Mouse (Mus musculus) CH12.LX (cell line): ENCODE measurements at regions not wholly inside any gene's neighbourhood (a gene's known extent, or its start where the extent isn't known, plus 50 kb on each side); places are given as distances from the start of the nearest gene placed in this dataset.

Experiments used
- DNase-seq: peaks from one replicate; pipeline ENCODE4 v3.0.0-alpha.2; 2013; ENCODE audit errors: extremely low read depth
- H3K27ac ChIP-seq: 2 replicates; pipeline ENCODE4 v1.5.1; 2012; ENCODE audit warnings: low read depth, mild to moderate bottlenecking, control low read depth, moderate library complexity; ENCODE audit not compliant: insufficient read depth
- H3K27me3 ChIP-seq: replicated peaks from 2 replicates; pipeline ENCODE3; 2012; ENCODE audit warnings: inconsistent platforms
- H3K36me3 ChIP-seq, 2 experiments: replicated peaks in 1 of 2; 2 replicates each; pipeline versions ENCODE3 to v1.6.1; 2012; ENCODE audit warnings: inconsistent platforms in 1 of 2, low read length in 1 of 2, mild to moderate bottlenecking in 1 of 2, mixed read lengths in 1 of 2, moderate library complexity in 1 of 2; ENCODE audit not compliant: control insufficient read depth in 1 of 2, insufficient read depth in 1 of 2
- H3K4me1 ChIP-seq, 2 experiments: 2 replicates each; pipeline ENCODE4 v1.6.1; 2012; ENCODE audit warnings: inconsistent platforms in 1 of 2, moderate library complexity in 1 of 2; ENCODE audit not compliant: insufficient read depth in 2 of 2, control insufficient read depth in 1 of 2
- H3K4me2 ChIP-seq: 2 replicates; pipeline ENCODE4 v1.6.1; 2012; ENCODE audit warnings: low read depth, mild to moderate bottlenecking, control low read depth; ENCODE audit not compliant: poor library complexity, insufficient read depth, severe bottlenecking
- H3K4me3 ChIP-seq, 3 experiments: fragments of 150-350 bp in 1 of 3; sonication (generic) in 1 of 3; replicated peaks in 1 of 3; 2 replicates each; pipeline versions ENCODE3 to v1.5.1; 2011 to 2012; ENCODE audit warnings: low read depth in 2 of 3, low read length in 2 of 3, mild to moderate bottlenecking in 2 of 3, moderate library complexity in 2 of 3, control low read depth in 1 of 3, improper control_type of control experiment in 1 of 3, inconsistent platforms in 1 of 3, mixed read lengths in 1 of 3; ENCODE audit not compliant: poor library complexity in 1 of 3
- H3K79me2 ChIP-seq: replicated peaks from 2 replicates; pipeline ENCODE4 v1.6.1; 2012; ENCODE audit warnings: mild to moderate bottlenecking, moderate library complexity; ENCODE audit not compliant: control insufficient read depth, poor library complexity, insufficient read depth, severe bottlenecking; ENCODE audit errors: extremely low read depth
- H3K9ac ChIP-seq: 2 replicates; pipeline ENCODE4 v1.6.1; 2012; ENCODE audit warnings: low read depth, mild to moderate bottlenecking, control low read depth, moderate library complexity; ENCODE audit not compliant: insufficient read depth
- H3K9me3 ChIP-seq: replicated peaks from 2 replicates; pipeline ENCODE3; 2012; ENCODE audit warnings: low read length, inconsistent platforms, mixed read lengths
- BHLHE40 ChIP-seq: IDR thresholded peaks from 2 replicates; pipeline ENCODE4 v1.6.1; 2011; ENCODE audit warnings: mild to moderate bottlenecking, low read depth, low read length, improper control_type of control experiment
- ELF1 ChIP-seq: IDR thresholded peaks from 2 replicates; pipeline ENCODE4 v1.6.1; 2014; ENCODE audit warnings: low read depth, mild to moderate bottlenecking, inconsistent platforms, low read length, improper control_type of control experiment
- EP300 ChIP-seq: IDR thresholded peaks from 2 replicates; pipeline ENCODE4 v1.6.1; 2011; ENCODE audit warnings: low read length, improper control_type of control experiment
- ETS1 ChIP-seq: conservative IDR thresholded peaks from 2 replicates; pipeline ENCODE4 v1.6.1; 2012; ENCODE audit warnings: low read depth, mild to moderate bottlenecking, inconsistent platforms, low read length, improper control_type of control experiment, moderate library complexity
- IRF4 ChIP-seq: IDR thresholded peaks from 2 replicates; pipeline ENCODE4 v1.6.1; 2014; ENCODE audit warnings: low read depth, mild to moderate bottlenecking, inconsistent platforms, low read length, improper control_type of control experiment
- JUN ChIP-seq: IDR thresholded peaks from 2 replicates; pipeline ENCODE4 v1.6.1; 2011; ENCODE audit warnings: low read depth, mild to moderate bottlenecking, low read length, improper control_type of control experiment, moderate library complexity; ENCODE audit not compliant: insufficient read depth
- KAT2A ChIP-seq: IDR thresholded peaks from 2 replicates; pipeline ENCODE4 v1.6.1; 2012; ENCODE audit warnings: low read length, improper control_type of control experiment, inconsistent platforms; ENCODE audit not compliant: insufficient replicate concordance
- MAFK ChIP-seq: IDR thresholded peaks from 2 replicates; pipeline ENCODE4 v1.6.1; 2011; ENCODE audit warnings: low read length, improper control_type of control experiment; ENCODE audit not compliant: insufficient replicate concordance
- MAX ChIP-seq: IDR thresholded peaks from 2 replicates; pipeline ENCODE4 v1.6.1; 2011; ENCODE audit warnings: low read length, improper control_type of control experiment
- PAX5 ChIP-seq: IDR thresholded peaks from 2 replicates; pipeline ENCODE4 v1.6.1; 2012; ENCODE audit warnings: low read length, inconsistent platforms, mixed read lengths
- TBP ChIP-seq: conservative IDR thresholded peaks from 2 replicates; pipeline ENCODE4 v1.6.1; 2011; ENCODE audit warnings: low read depth, low read length, improper control_type of control experiment
- TCF12 ChIP-seq: IDR thresholded peaks from 2 replicates; pipeline ENCODE4 v1.6.1; 2014; ENCODE audit warnings: low read depth, mild to moderate bottlenecking, inconsistent platforms, low read length, improper control_type of control experiment
- UBTF ChIP-seq: IDR thresholded peaks from 2 replicates; pipeline ENCODE4 v1.6.1; 2012; ENCODE audit warnings: low read depth, mild to moderate bottlenecking, inconsistent platforms, low read length, improper control_type of control experiment, moderate library complexity
- USF2 ChIP-seq: conservative IDR thresholded peaks from 2 replicates; pipeline ENCODE4 v1.6.1; 2011; ENCODE audit warnings: low read depth, low read length, improper control_type of control experiment
- ZC3H11A ChIP-seq: IDR thresholded peaks from 2 replicates; pipeline ENCODE4 v1.6.1; 2012; ENCODE audit warnings: low read depth, mild to moderate bottlenecking, inconsistent platforms, low read length, improper control_type of control experiment
- ZKSCAN1 ChIP-seq: IDR thresholded peaks from 2 replicates; pipeline ENCODE4 v1.6.1; 2012; ENCODE audit warnings: low read depth, inconsistent platforms, low read length, improper control_type of control experiment, borderline replicate concordance
- ZMIZ1 ChIP-seq: IDR thresholded peaks from 2 replicates; pipeline ENCODE4 v1.6.1; 2012; ENCODE audit warnings: low read depth, mild to moderate bottlenecking, inconsistent platforms, low read length, improper control_type of control experiment
- ZNF384 ChIP-seq: IDR thresholded peaks from 2 replicates; pipeline ENCODE4 v1.6.1; 2012; ENCODE audit warnings: low read depth, low read length, improper control_type of control experiment, inconsistent platforms
- dilution Hi-C: fragments of 300-500 bp; cut with MboI; formaldehyde crosslinking; loops from 2 replicates; pipeline ENCODE4 v1.14.3; 2020; ENCODE audit warnings: low sequenced_read_pairs; ENCODE audit not compliant: extremely low pct_unique_long_range_greater_than_20kb, extremely low pct_ligation_motif_present
- in situ Hi-C: fragments of 300-500 bp; cut with MboI; formaldehyde crosslinking; loops from 3 replicates; pipeline ENCODE4 v1.14.3; 2019; ENCODE audit warnings: low sequenced_read_pairs, low pct_ligation_motif_present, low pct_unique_long_range_greater_than_20kb, mixed read lengths

DNA sequence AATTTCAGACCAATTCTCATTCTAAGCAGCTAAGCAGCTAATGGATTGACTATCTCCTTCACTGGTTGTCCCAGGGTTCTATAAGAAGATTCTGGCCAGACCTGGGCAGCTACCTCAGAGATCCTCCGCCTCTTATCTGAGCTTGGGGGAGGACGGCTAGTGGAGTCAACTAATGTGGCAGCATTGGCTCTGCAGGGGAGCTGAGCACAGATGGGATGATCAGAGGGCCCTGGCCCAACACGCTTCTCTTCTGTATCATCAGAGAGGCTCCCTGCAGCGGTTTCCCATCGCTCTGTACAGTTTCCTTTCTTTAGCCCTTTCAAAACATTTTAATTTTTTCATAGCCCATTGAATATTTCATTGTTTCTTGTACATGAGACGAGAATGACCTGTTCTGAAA lies 245.9 kb upstream of the Pcsk5 start:
- Histone ChIP-seq H3K27me3 (no peaks in the 10 kb centered on the region), H3K4me1 (no peaks in the 10 kb centered on the region), H3K9me3 (no peaks in the 10 kb centered on the region), H3K9ac (no peak overlapping the region), H3K27ac (no peak overlapping the region), H3K36me3 (no peaks in the 10 kb centered on the region), H3K79me2 (no peaks in the 10 kb centered on the region), H3K4me2 (no peak overlapping the region), H3K4me3 (no peak overlapping the region)
- dilution Hi-C loops (no loop called here), in situ Hi-C loops (no loop called here)
- TF ChIP-seq ZC3H11A (no peak), TCF12 (no peak), ZKSCAN1 (no peak), ZMIZ1 (no peak), ELF1 (no peak), PAX5 (no peak)
- DNase-seq: no peak

GRCm38 (mm10) chr19:18068919-18069318 lies 231.5 kb upstream of the Pcsk5 start:
- DNase-seq: no peak
- H3K27ac ChIP-seq: no peak overlapping the region
- no peaks in the 10 kb centered on the region for H3K27me3 ChIP-seq
- in situ Hi-C loops (no loop called here), dilution Hi-C loops (no loop called here)
- no peak overlapping the region for H3K9ac ChIP-seq
- no peaks in the 10 kb centered on the region for H3K36me3 ChIP-seq
- no peaks in the 10 kb centered on the region for H3K4me1 ChIP-seq
- H3K9me3 ChIP-seq: no peaks in the 10 kb centered on the region
- H3K4me3 ChIP-seq: no peak overlapping the region
- TF ChIP-seq UBTF: no peak
- no peak for TF ChIP-seq MAX
- no peak for TF ChIP-seq TBP
- TF ChIP-seq ETS1: no peak
- no peak for TF ChIP-seq JUN
- no peak for TF ChIP-seq IRF4
- no peak for TF ChIP-seq USF2
- no peak for TF ChIP-seq ZNF384
- TF ChIP-seq MAFK: no peak
- no peak for TF ChIP-seq EP300
- no peak for TF ChIP-seq KAT2A
- TF ChIP-seq BHLHE40: no peak
- no peaks in the 10 kb centered on the region for H3K79me2 ChIP-seq
- H3K4me2 ChIP-seq: no peak overlapping the region
